Mouse (Mus musculus): ENCODE data around the gene Ccr10.
"Not testable (repeated sequence)": the region's sequence is repeated elsewhere in the genome, so short reads cannot be mapped to it uniquely, and the experiment has no call there.

The Ccr10 gene

DNA sequence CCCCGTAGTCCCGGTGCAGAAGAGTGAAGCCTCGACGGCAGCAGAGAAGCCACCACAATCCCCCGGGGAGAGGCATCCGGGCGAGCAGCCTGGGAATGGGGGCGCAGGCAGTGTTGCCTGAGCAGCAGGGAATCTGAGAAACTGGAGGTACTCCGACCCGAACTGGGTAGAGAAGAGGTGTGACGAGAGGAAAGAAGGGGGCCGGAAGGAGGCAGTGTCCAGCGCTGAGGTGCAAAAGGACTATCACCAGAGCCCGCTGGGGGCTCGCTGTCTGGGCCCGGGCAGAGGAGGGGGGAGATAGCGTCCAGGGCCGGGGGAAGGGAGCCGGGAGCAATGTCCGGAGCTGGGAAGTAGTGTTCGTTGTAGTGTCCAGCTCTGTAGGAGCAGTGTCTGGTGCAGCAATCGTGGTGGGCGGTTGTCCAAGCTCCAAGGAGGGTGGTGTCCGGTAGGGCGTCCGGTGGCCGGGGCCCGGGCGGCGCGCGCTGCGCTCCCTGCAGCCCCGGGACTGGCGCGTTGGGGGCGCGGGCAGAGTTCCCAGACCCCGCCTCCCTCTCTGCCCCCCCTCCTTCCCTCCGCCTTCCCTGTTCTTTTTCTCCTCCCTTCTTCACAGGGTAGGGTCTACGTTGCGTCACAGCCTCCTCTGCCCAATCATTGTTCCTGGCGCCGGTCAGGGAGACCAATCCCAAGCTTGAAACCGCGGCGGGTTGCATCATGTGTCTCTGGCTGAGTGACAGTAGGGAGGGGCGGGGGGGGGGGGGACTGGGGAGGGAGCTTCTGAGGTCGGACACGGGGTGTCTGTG lies 4.2 kb downstream of the Ccr10 start, which contains the start of gene Plekhh3:
TSS of gene Plekhh3 (minus strand) at position 541 of the 800 bp plus-strand sequence.
- peak; percentile 95 for DNase-seq

DNA sequence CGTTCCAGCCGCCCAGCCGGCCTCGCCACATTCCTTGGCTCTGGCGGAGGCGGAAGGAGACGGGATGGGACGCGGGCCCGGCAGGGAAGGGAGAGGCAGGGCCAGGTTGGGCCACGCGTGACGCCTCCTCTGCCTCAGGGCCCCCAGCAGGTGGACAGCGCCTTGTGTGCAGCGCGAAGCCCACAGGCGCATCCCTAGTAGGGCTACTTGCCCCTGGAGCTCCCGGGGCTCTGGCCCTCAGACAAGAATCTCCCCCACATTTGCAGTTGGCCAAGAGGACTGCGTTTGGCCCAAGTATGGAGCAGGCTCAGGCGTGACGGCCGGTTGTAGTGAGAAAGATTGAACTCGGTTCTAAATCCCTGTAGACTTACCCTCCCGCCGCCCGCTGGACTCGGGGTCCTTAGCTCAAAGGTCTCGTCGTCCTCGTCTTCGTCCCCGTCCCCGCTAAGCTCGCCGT lies 4.9 kb downstream of the Ccr10 start, which contains the start of gene Cntnap1:
TSS of gene Cntnap1 (plus strand) at position 170 of the 457 bp plus-strand sequence.
- no peak for DNase-seq

DNA sequence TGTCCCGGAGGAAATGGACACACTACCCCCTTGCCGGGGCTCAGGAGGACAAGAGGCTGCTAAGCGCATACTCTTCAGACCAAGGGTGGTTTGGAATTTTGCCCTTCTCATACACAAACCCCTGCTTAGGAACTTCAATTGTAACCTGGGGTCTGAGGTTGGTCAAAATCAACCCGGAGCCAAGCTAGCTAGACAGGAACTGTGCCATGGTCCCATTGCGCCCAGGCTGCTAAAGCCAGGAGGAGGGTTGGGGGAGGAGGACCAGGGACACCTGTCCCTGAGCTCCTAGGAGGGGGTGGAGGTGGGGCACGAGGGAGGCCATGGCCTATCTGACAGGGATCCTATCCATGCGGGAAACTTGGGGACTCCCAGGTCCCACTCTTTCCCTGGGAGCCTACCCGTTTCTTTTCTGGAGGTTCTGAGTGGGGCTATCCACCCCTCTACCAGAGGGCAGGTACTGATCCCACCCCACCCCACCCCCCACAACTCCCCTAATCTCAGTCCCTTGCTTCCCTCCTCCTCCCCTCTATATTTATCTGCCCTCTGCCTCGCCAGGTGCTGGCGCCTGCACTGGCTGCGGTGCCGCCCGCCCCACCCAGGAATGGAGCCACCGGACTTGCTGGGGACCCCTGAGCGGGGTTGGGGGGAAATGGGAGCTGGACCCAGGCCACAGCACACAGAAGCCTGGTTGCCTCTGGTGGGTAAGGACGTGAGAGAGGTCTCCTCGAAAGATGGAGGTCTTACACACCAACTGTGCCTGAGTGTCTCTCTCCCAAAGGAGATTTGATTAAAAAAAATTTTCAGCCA lies 5.7 kb downstream of the Ccr10 start:
- DNase-seq = no peak

DNA sequence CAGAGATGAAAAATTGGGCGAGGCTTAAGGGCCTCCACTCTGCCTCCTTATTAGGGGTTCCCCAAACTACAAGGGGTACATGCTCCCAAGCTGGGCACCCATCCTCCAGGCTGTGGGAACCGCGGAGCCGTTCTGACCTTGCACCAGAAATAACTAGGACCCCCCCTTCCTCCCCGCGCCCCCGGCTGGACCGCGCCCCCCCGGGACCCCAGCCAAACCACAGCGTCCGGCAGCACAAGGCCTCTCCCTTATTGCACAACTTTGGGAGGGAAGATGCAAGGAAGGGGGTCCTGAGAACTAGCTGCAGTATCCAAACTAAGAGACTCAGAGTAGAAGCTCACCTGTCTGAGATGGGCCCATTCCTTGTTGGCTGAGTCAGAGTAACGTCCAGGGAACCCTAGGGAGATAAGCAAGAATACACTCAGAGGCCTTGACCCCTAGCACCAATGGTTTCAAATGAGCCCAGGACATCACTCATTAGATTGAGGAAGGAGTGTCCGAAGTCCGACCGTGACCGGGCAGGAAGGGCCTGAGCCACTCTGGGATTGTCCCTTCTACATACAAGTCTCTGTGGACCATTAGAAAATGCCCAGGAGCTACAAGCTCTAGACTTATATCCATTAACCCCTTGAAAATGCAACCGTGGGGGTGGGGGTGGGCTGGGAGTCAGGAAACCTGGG lies 6.8 kb downstream of the Ccr10 start:
- DNase-seq = no peak

DNA sequence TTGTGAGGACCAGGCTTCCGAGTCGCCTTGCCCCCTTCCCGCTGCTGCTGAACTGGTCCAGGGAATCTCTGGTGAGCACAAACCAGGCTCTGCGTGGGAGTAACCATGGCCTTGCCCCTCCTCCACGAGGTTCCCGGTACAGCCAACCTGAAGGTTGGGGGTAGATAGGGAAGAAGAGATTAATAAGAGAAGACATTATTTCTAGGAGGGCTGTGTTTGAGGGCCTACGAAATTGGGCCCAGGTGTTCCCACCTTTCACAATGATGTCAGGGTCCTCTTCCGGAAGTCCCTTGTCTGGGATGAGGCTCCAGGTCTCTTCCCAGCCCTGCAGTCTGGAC lies 7.3 kb downstream of the Ccr10 start:
- DNase-seq = no peak

GRCm38 (mm10) chr11:101167211-101167962 lies 7.9 kb downstream of the Ccr10 start:
- no peak for DNase-seq

DNA sequence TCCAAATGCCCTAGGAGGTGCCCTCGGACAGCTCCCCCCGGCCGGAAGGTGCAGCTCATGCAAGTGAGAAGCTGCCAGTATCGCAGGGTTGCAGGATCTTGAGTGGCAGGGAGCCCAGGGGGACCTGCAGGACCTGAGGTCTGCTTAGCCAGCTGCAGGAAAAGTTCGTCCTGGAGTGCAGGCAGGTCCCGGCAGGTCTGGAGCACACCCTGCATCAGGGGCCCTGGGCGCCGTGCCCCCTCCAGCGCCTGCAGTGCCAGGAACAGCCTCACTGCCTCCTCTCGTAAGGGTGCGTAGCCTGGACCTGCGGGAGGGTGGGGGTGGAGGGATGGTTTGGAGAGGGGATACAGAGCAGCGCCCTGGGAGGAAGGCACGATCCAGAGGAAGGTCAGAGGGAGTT lies 8.9 kb downstream of the Ccr10 start:
- DNase-seq = no peak

DNA sequence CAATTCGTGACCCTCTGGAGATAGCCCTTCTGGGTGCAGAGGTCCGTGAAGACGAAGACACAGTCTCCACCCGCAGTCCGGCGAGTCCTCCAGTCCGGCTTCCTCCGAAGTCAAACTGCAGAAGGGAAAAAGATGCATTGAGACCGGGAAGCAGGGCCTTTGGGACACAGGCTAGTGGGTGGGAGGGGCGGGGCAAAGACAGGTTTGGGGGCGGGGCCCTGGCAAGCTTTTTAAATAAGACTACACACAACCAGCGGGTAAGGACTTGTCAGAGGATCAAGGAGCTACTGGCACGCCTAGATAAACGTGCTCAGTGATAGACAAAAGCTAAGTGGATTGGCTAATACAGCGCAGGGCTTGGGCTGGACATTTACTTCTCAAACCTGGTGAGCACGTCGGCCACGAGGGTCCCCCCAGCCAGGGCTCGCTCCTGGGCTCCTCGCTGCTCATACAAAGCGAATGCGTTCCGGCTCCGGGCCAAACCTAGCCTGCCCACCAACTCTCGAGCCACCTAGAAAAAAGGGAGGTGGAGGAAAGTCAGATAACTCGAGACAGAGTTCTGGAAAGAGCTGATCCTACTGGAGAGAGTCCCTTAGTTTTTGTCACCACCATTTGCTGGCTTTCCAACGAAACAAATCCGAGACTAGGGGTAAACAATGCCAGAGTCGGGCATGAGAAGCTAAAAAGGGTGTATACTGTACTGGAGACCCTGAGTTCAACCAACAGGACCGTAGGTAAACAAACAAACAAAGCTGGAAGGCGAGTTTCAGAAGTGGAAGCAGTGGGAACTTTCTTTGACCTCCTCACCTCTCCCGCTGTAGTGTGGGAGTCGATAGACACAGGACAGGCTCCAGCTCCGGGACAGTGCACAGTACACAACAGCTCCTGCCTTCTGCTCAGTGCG lies 10.3 kb downstream of the Ccr10 start:
- no peak for DNase-seq

GRCm38 (mm10) chr11:101164351-101164665 lies 10.9 kb downstream of the Ccr10 start:
- no peak for DNase-seq

DNA sequence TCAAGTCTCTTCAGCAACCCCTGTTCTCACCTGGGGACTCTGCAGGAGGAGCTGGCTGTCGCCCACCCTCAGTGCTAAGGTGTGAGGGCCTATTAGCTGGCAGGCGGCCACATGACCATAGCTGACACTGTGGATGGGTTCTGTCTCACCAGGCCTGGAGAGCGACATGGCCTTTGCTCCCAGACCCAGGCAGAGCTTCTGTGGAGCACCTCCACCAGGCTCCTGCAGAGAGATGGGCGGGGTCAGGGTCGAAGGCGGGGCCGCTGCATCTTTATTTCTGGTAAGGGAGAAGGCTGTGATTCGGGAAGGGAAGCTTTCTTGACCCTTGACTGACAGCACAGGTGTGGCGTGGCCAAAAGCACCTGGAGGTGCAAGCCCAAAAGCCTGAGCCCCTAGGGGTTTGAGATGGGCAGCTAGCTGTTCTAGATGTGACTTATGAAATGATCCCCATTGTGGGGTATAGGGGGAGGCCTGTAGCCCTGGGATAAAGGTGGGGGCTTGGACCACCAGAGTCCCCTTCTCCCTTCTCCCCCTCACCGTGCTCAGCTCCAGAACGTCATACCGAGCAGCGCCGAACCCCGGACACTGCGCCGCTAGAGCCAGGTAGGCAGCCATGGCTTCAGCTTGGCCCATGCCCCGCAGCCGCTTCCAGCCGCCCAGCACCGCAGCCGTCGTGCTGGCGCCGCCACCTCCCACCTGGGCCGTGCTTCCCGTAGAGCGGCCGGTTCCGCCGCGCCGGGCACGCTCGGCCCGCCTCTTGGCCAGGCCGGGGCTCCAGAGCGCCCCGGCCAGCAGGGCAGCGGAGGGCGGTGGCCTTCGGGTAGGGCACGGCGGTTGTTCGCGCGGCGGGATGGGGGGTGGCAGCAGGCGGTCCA lies 11.5 kb downstream of the Ccr10 start:
- no peak for DNase-seq

GRCm38 (mm10) chr11:101162772-101163171 lies 12.5 kb downstream of the Ccr10 start:
- no peak for DNase-seq

DNA sequence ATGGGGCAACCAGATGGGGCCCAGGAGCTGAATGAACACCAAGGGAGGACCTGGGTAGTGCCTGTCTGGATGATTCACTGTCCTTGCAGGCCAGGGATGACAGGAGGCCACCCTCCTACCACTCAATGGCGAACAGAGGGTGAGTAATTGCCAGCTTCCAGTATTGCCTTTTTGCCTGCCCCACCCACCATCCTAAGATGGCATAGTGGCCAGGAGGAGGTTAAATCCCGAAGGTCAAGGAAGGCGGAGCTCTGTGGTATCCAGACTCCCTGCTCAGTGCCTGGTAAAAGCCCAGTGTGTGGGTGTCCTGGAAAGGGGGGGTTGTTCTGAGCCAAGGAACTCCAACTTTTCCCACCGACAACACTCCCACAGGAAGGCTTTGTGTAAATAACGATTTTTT lies 12.9 kb downstream of the Ccr10 start:
- DNase-seq = no peak

- no peak for DNase-seq
Observed at GRCm38 (mm10) chr11:101161551-101161950, 13.7 kb downstream of the Ccr10 start.

DNA sequence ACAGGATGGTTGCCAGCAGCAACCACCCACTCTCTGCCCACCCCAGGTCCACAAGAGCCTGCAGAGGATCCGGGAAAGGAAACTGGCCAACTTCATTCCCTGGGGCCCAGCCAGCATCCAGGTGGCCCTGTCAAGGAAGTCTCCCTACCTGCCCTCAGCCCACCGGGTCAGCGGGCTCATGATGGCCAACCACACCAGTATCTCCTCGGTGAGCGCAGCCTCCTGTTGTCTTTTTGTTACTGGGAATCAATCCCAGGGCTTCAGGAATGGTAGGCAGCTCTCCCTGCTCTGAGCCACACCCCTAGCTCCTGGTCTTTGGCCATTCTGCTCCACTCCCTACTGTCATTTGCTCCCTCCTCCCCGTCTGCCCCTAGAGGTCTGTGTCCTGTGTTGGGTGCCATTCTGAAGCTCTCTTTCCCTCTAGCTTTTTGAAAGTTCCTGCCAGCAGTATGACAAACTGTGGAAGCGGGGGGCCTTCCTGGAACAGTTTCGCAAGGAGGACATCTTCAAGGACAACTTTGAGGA lies 14.2 kb downstream of the Ccr10 start:
- not testable (repeated sequence) for DNase-seq

- not testable (repeated sequence) for DNase-seq
Observed at GRCm38 (mm10) chr11:101160151-101160550, 15.1 kb downstream of the Ccr10 start.

- peak; percentile 75 for DNase-seq
Observed at GRCm38 (mm10) chr11:101155728-101156371, 19.4 kb downstream of the Ccr10 start, which contains the start of gene Tubg2. TSS of gene Tubg2 (plus strand) at chr11:101155907.

- DNase-seq = no peak
Observed at GRCm38 (mm10) chr11:101155151-101155550, 20.1 kb downstream of the Ccr10 start.

DNA sequence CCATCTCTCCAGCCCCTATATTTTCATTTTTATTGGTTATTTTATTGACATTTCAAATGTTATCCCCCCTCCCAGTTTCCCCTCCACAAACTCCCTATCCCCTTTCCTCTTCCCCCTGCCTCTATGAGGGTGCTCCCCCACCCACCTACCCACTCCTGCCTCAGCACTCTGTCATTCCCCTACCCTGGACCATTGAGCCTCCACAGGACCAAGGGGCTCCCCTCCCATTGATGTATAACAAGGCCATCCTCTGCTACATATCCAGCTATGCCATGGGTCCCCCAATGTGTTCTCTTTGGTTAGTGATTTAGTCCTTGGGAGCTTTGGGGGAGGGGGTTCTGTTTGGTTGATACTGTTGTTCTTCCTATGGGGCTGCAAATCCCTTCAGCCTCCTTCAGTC lies 20.6 kb downstream of the Ccr10 start:
- no peak for DNase-seq

- no peak for DNase-seq
Observed at GRCm38 (mm10) chr11:101152825-101153224, 22.4 kb downstream of the Ccr10 start.

DNA sequence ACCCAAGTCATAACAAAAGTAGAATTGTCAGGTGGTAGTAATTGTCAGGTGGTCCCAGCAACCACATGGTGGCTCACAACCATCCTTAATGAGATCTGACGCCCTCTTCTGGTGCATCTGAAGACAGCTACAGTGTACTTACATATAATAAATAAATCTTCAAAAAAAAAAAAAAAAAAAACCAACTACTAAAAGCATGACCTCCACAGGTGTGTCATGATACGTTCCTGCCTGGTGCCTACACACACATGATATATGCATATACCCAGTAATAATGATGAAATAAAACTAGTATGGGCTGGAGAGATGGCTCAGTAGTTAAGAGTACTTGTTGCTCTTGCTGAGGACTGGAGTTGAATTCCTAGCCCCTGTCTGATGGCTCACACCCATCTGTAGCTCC lies 24.2 kb downstream of the Ccr10 start:
- no peak for DNase-seq
